Mouse (Mus musculus) G1E (cell line): ENCODE data around the gene Tmem132b. TPM values are rescaled to one million over a fixed set of nuclear protein-coding genes. Genes with fewer than 3 reads are reported as not detected.

Experiments used
- ATAC-seq: 2 replicates; pipeline ENCODE4 v1.8.0; 2016; ENCODE audit warnings: mild to moderate bottlenecking; ENCODE audit not compliant: insufficient number of reproducible peaks, poor library complexity, low FRiP score, severe bottlenecking; ENCODE audit errors: extremely low read depth
- DNase-seq: peaks from one replicate; pipeline ENCODE4 v3.0.0; 2012; ENCODE audit warnings: low spot score
- H3K27me3 ChIP-seq: 2 replicates; pipeline ENCODE4 v1.6.1; 2012; ENCODE audit warnings: mild to moderate bottlenecking, low read length, inconsistent platforms; ENCODE audit not compliant: insufficient read depth
- H3K36me3 ChIP-seq: replicated peaks from 2 replicates; pipeline ENCODE3; 2012; ENCODE audit warnings: mild to moderate bottlenecking, inconsistent platforms
- H3K4me1 ChIP-seq: 2 replicates; pipeline ENCODE4 v1.6.1; 2012; ENCODE audit warnings: low read depth, low read length, inconsistent platforms, mixed read lengths; ENCODE audit not compliant: insufficient read depth
- H3K4me3 ChIP-seq: 2 replicates; pipeline ENCODE4 v1.5.1; 2012; ENCODE audit warnings: low read depth, mild to moderate bottlenecking, inconsistent platforms, low read length, moderate library complexity, mixed read lengths
- H3K9me3 ChIP-seq: replicated peaks from 2 replicates; pipeline ENCODE4 v1.6.1; 2012; ENCODE audit warnings: inconsistent platforms
- CTCF ChIP-seq: IDR thresholded peaks from 2 replicates; pipeline ENCODE4 v1.5.1; 2012; ENCODE audit warnings: low read depth, low read length, inconsistent platforms, mixed read lengths
- GATA1 ChIP-seq: IDR thresholded peaks from 2 replicates; pipeline ENCODE4 v1.6.1; 2012; ENCODE audit warnings: borderline replicate concordance, low read length, inconsistent platforms, mixed read lengths
- GATA2 ChIP-seq: IDR thresholded peaks from 2 replicates; pipeline ENCODE4 v1.6.1; 2012; ENCODE audit warnings: low read depth, low read length, inconsistent platforms, borderline replicate concordance
- POLR2AphosphoS5 ChIP-seq: IDR thresholded peaks from 2 replicates; pipeline ENCODE4 v1.6.1; 2012; ENCODE audit warnings: low read depth, low read length, inconsistent platforms; ENCODE audit not compliant: insufficient replicate concordance
- TAL1 ChIP-seq: conservative IDR thresholded peaks from 2 replicates; pipeline ENCODE4 v1.6.1; 2012; ENCODE audit warnings: low read depth, low read length, inconsistent platforms, mixed read lengths
- polyA plus RNA-seq: library from polyadenylated mRNA; stranded (reverse); fragments of >175 nt; gene quantifications from 2 replicates; pipeline ENCODE4 v1.2.3, GENCODE M21; 2012
- total RNA-seq, 2 experiments: library from RNA; stranded (forward) in 1 of 2; stranded (reverse) in 1 of 2; fragments of 200-1000 nt in 1 of 2; fragments of >200 nt in 1 of 2; fragmentation: Nextera tagmentation in 1 of 2; gene quantifications; 2 replicates each; pipeline ENCODE4 v1.2.3; 2014 to 2017

The Tmem132b gene
- total and polyA plus RNA-seq, 3 experiments, result 0.11 TPM; not detected in 2

DNA sequence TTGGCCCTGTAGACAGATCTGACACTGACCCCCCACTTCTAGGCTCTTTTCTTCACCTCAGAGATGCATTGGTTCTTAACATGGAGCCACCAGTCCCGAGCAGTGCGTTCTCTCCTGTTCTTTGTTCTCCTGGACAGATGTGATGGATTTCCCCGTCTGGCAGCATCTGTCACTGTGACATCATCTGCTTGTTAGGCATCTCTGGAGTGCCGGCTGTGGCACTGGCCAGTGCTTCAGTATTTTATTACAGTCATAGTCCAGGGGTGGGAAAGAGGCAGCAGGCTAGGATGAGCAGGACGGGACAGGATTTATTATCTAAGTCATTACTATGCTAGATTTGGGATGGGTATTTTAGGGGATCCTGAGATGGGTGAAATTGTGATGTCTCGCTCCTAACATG, 31.9 kb downstream of the Tmem132b start:
- no peaks in the 10 kb centered on the region for H3K27me3 ChIP-seq
- no peaks in the 10 kb centered on the region for H3K4me1 ChIP-seq
- TF ChIP-seq CTCF, result no peak
- no peak for TF ChIP-seq GATA2
- TF ChIP-seq GATA1, result no peak
- TF ChIP-seq TAL1, result no peak
- TF ChIP-seq POLR2AphosphoS5, result no peak
- H3K36me3 ChIP-seq, result no peaks in the 10 kb centered on the region
- DNase-seq, result no peak
- H3K9me3 ChIP-seq, result peaks cover 57% of the 10 kb centered on the region
- H3K4me3 ChIP-seq, result no peak overlapping the region
- ATAC-seq, result no peak

DNA sequence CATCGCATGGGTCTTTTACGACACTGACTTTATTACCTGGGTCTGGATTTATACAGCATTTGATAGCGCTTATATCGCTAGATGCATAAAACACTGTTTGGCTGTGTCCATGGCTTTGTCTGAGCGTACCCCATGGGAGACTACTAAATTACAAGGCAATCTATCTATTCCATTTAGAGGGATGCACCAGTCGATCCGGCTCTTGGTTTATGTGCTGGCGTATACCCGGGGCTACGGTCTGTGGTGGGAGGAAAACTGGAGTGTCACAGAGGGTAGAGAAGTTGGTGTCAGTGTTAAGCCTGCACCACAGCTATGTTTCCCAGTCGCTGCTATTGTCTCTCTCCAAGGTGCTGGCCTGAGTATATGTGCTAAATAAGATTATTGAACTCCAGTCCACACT, 34.2 kb downstream of the Tmem132b start:
- no peaks in the 10 kb centered on the region for H3K36me3 ChIP-seq
- peaks cover 54% of the 10 kb centered on the region for H3K9me3 ChIP-seq
- H3K27me3 ChIP-seq, result no peaks in the 10 kb centered on the region
- DNase-seq (no peak), ATAC-seq (no peak)
- no peak for TF ChIP-seq GATA2
- no peak for TF ChIP-seq CTCF
- no peak for TF ChIP-seq TAL1
- TF ChIP-seq GATA1, result no peak
- TF ChIP-seq POLR2AphosphoS5, result no peak
- H3K4me3 ChIP-seq, result no peak overlapping the region
- H3K4me1 ChIP-seq, result no peaks in the 10 kb centered on the region

DNA sequence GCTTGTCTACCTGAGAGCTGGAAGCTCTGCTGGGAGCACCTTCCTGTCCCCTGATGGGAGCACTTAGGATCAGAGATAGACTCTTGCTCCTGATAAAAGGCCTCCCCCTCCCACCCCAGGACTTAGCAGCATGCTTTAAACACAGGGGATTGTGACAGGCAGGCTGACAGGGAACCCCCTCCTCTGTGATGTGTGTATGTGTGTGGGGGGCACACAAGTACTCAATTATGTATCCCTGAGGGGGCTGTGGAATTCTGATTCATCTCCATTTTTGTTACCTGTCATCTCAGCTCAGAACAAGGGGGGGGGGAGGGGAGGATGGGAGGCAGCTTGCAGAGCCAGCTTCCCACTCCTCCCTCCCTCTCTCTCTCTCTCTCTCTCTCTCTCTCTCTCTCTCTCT, 36.9 kb downstream of the Tmem132b start:
- TF ChIP-seq GATA2, result no peak
- TF ChIP-seq CTCF, result no peak
- TF ChIP-seq GATA1, result no peak
- no peak for TF ChIP-seq TAL1
- no peak for TF ChIP-seq POLR2AphosphoS5
- no peak overlapping the region for H3K4me3 ChIP-seq
- DNase-seq (no peak), ATAC-seq (no peak)
- no peaks in the 10 kb centered on the region for H3K4me1 ChIP-seq
- H3K9me3 ChIP-seq, result peaks cover 49% of the 10 kb centered on the region
- H3K36me3 ChIP-seq, result no peaks in the 10 kb centered on the region
- no peaks in the 10 kb centered on the region for H3K27me3 ChIP-seq

DNA sequence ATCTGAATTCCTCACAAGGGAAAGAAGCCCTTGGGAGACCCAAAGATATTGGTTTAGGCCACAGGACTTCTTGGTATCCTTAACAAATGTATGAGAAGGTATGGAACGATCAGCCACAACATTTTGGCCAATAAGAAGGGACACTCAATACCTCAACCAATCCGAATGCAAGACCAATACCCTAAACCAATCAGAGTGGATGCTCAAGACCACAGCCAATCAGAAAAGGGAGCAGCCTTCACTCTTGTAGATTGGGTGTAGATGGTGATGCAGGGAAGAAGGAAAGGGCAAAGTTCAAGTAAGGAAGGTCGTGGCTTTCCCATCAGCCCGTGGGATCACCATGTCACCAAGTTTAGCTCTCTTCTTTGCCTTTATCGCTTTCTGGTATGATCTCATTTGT, 40.4 kb downstream of the Tmem132b start:
- Histone ChIP-seq H3K27me3 (no peaks in the 10 kb centered on the region), H3K9me3 (peaks cover 53% of the 10 kb centered on the region), H3K4me1 (no peaks in the 10 kb centered on the region), H3K36me3 (no peaks in the 10 kb centered on the region), H3K4me3 (no peak overlapping the region)
- no peak for ATAC-seq
- no peak for DNase-seq
- TF ChIP-seq CTCF (no peak), GATA2 (no peak), TAL1 (no peak), POLR2AphosphoS5 (no peak), GATA1 (no peak)

GRCm38 (mm10) chr5:125574886-125575285, 43.3 kb downstream of the Tmem132b start:
- Histone ChIP-seq H3K36me3 (no peaks in the 10 kb centered on the region), H3K4me1 (no peaks in the 10 kb centered on the region), H3K4me3 (no peak overlapping the region), H3K27me3 (no peaks in the 10 kb centered on the region), H3K9me3 (peaks cover 65% of the 10 kb centered on the region)
- DNase-seq, result no peak
- TF ChIP-seq TAL1 (no peak), POLR2AphosphoS5 (no peak), CTCF (no peak), GATA2 (no peak), GATA1 (no peak)
- ATAC-seq, result no peak

- Histone ChIP-seq H3K4me1 (no peaks in the 10 kb centered on the region), H3K9me3 (peaks cover 66% of the 10 kb centered on the region), H3K36me3 (no peaks in the 10 kb centered on the region), H3K27me3 (no peaks in the 10 kb centered on the region), H3K4me3 (no peak overlapping the region)
- TF ChIP-seq GATA1, result no peak
- no peak for TF ChIP-seq POLR2AphosphoS5
- TF ChIP-seq GATA2, result no peak
- TF ChIP-seq CTCF, result no peak
- TF ChIP-seq TAL1, result no peak
- DNase-seq, result no peak
- no peak for ATAC-seq
Observed at GRCm38 (mm10) chr5:125575866-125576265, 44.3 kb downstream of the Tmem132b start.
